Mouse (Mus musculus) heart, embryonic 14.5 days (tissue): ENCODE data around the gene Cdnf. TPM values are rescaled to one million over a fixed set of nuclear protein-coding genes. Genes with fewer than 3 reads are reported as not detected.

Experiments
- ATAC-seq: fragments of 200-750 bp; cut with Nextera tagmentation; 2 replicates; pipeline ENCODE4 v1.8.0; 2017; ENCODE audit warnings: low read depth, moderate TSS enrichment; ENCODE audit not compliant: insufficient number of reproducible peaks, insufficient read depth, low FRiP score
- H3K27ac ChIP-seq, 2 experiments: fragments of 200-500 bp in 1 of 2; fragments of 300-500 bp in 1 of 2; sonication (generic) in 1 of 2; replicated peaks in 1 of 2; 2 replicates each; pipeline ENCODE4 v1.5.1; 2012 to 2014; ENCODE audit warnings: low read depth in 2 of 2, low read length in 2 of 2, control low read depth in 1 of 2, mild to moderate bottlenecking in 1 of 2, mixed read lengths in 1 of 2; ENCODE audit not compliant: control insufficient read depth in 1 of 2, insufficient read depth in 1 of 2
- H3K27me3 ChIP-seq: fragments of 300-500 bp; sonication (generic); 2 replicates; pipeline ENCODE4 v1.6.1; 2014; ENCODE audit warnings: mild to moderate bottlenecking, low read length, control low read depth; ENCODE audit not compliant: control insufficient read depth, insufficient read depth
- H3K36me3 ChIP-seq: fragments of 300-500 bp; sonication (generic); 2 replicates; pipeline ENCODE4 v1.6.1; 2014; ENCODE audit warnings: mild to moderate bottlenecking, control low read depth, low read length, mixed read lengths; ENCODE audit not compliant: control insufficient read depth, insufficient read depth
- H3K4me1 ChIP-seq, 2 experiments: fragments of 200-500 bp in 1 of 2; fragments of 300-500 bp in 1 of 2; sonication (generic) in 1 of 2; 2 replicates each; pipeline ENCODE4 v1.6.1; 2012 to 2014; ENCODE audit warnings: low read length in 2 of 2, control low read depth in 1 of 2, mixed read lengths in 1 of 2; ENCODE audit not compliant: control insufficient read depth in 2 of 2, insufficient read depth in 2 of 2
- H3K4me2 ChIP-seq: fragments of 300-500 bp; sonication (generic); 2 replicates; pipeline ENCODE4 v1.6.1; 2014; ENCODE audit warnings: mild to moderate bottlenecking, low read length
- H3K4me3 ChIP-seq, 2 experiments: fragments of 200-500 bp in 1 of 2; fragments of 300-500 bp in 1 of 2; sonication (generic) in 1 of 2; 2 replicates each; pipeline ENCODE4 v1.5.1; 2012 to 2014; ENCODE audit warnings: low read length in 2 of 2, mild to moderate bottlenecking in 2 of 2, control low read depth in 1 of 2, low read depth in 1 of 2, moderate library complexity in 1 of 2; ENCODE audit not compliant: control insufficient read depth in 1 of 2, insufficient read depth in 1 of 2
- H3K9ac ChIP-seq: fragments of 300-500 bp; sonication (generic); 2 replicates; pipeline ENCODE4 v1.6.1; 2014; ENCODE audit warnings: mild to moderate bottlenecking, low read length
- H3K9me3 ChIP-seq: fragments of 300-500 bp; sonication (generic); 2 replicates; pipeline ENCODE4 v1.6.1; 2016; ENCODE audit warnings: low read length, control low read depth; ENCODE audit not compliant: control insufficient read depth
- WGBS: fragments of 180-500 bp; shearing (Covaris S2); extraction: QIAGEN DNeasy Blood & Tissue Kit; methylation state at CpG from one replicate; pipeline ENCODE4 v1.1.7; 2014; 5-methylcytosine and 5-hydroxymethylcytosine counted together
- polyA plus RNA-seq: library from polyadenylated mRNA; unstranded; fragments of >200 nt; fragmentation: Nextera tagmentation; extraction: Ambion mirVana; gene quantifications from 2 replicates; pipeline ENCODE4 v1.2.1, GENCODE M21; 2014

Gene Cdnf
- polyA plus RNA-seq, 1 experiment from 2014 or later = 0.74 TPM

GRCm38 (mm10) chr2:3493833-3494409 lies 18.9 kb upstream of the Cdnf start:
- no peak overlapping the region for H3K4me3 ChIP-seq
- H3K4me1 ChIP-seq = no peaks in the 10 kb centered on the region
- no peaks in the 10 kb centered on the region for H3K27me3 ChIP-seq
- H3K4me2 ChIP-seq = no peak overlapping the region
- H3K9ac ChIP-seq = no peak overlapping the region
- no peak overlapping the region for H3K27ac ChIP-seq
- no peaks in the 10 kb centered on the region for H3K9me3 ChIP-seq
- WGBS = 78% methylated on average over 3 of the region's 3 CpGs
- peaks cover 88% of the 10 kb centered on the region for H3K36me3 ChIP-seq
- ATAC-seq = no peak

GRCm38 (mm10) chr2:3499543-3499942 lies 13.3 kb upstream of the Cdnf start:
- Histone ChIP-seq H3K4me1 (no peaks in the 10 kb centered on the region), H3K4me3 (no peak overlapping the region), H3K9ac (no peak overlapping the region), H3K9me3 (no peaks in the 10 kb centered on the region), H3K27ac (no peak overlapping the region), H3K27me3 (no peaks in the 10 kb centered on the region), H3K4me2 (no peak overlapping the region), H3K36me3 (peaks cover 81% of the 10 kb centered on the region)
- no peak for ATAC-seq
- 87% methylated on average over 6 of the region's 6 CpGs for WGBS

- ATAC-seq = no peak
- 91% methylated on average over 5 of the region's 5 CpGs for WGBS
- H3K4me3 ChIP-seq = no peak overlapping the region
- no peaks in the 10 kb centered on the region for H3K9me3 ChIP-seq
- H3K36me3 ChIP-seq = peaks cover 79% of the 10 kb centered on the region
- no peaks in the 10 kb centered on the region for H3K27me3 ChIP-seq
- no peak overlapping the region for H3K4me2 ChIP-seq
- H3K9ac ChIP-seq = no peak overlapping the region
- no peaks in the 10 kb centered on the region for H3K4me1 ChIP-seq
- H3K27ac ChIP-seq = no peak overlapping the region
These were observed 11.9 kb upstream of the Cdnf start for GRCm38 (mm10) chr2:3500886-3501285.

- WGBS = under 1% methylated on average over 15 of the region's 15 CpGs
- Histone ChIP-seq H3K4me1 (peaks cover 0 to 9% of the 10 kb centered on the region in 2 experiments; a peak in 3 of 4 replicates), H3K36me3 (peaks cover 34% of the 10 kb centered on the region), H3K9ac (peak overlapping the region; percentile 85), H3K4me2 (peak overlapping the region; percentile 84), H3K27ac (peak overlapping the region; percentile 53 to 68), H3K27me3 (no peaks in the 10 kb centered on the region), H3K9me3 (no peaks in the 10 kb centered on the region), H3K4me3 (peak overlapping the region; percentile 71 to 81)
- ATAC-seq = peak; percentile 2
These were observed 754 bp upstream of the Cdnf start for GRCm38 (mm10) chr2:3512076-3512475.

GRCm38 (mm10) chr2:3522558-3522957 lies 9.7 kb downstream of the Cdnf start:
- H3K4me2 ChIP-seq = no peak overlapping the region
- WGBS = 73% methylated on average over 4 of the region's 4 CpGs

GRCm38 (mm10) chr2:3526288-3526687 lies 13.5 kb downstream of the Cdnf start:
- H3K4me1 ChIP-seq = no peaks in the 10 kb centered on the region
- H3K27ac ChIP-seq = no peak overlapping the region
- H3K4me2 ChIP-seq = no peak overlapping the region
- no peak for ATAC-seq
- H3K27me3 ChIP-seq = no peaks in the 10 kb centered on the region
- 0 out of 2 replicates have a peak, but pooled peaks cover 2% of the 10 kb centered on the region for H3K9me3 ChIP-seq
- 68% methylated on average over 6 of the region's 6 CpGs for WGBS
- H3K36me3 ChIP-seq = no peaks in the 10 kb centered on the region
- no peak overlapping the region for H3K9ac ChIP-seq
- no peak overlapping the region for H3K4me3 ChIP-seq

More at GRCm38 (mm10) chr2:3522558-3522957, 9.7 kb downstream of the Cdnf start:
- Histone ChIP-seq H3K27me3 (no peaks in the 10 kb centered on the region), H3K4me3 (no peak overlapping the region), H3K27ac (no peak overlapping the region), H3K36me3 (no peaks in the 10 kb centered on the region), H3K9ac (no peak overlapping the region), H3K4me1 (no peaks in the 10 kb centered on the region), H3K9me3 (no peaks in the 10 kb centered on the region)
- ATAC-seq = no peak

GRCm38 (mm10) chr2:3541307-3542079 lies 28.7 kb downstream of the Cdnf start:
- 59% methylated on average over 9 of the region's 9 CpGs for whole genome bisulfite sequencing
- no peaks in the 10 kb centered on the region for H3K27me3 ChIP-seq
- peaks cover 0 to 3% of the 10 kb centered on the region in 2 experiments; a peak in 1 of 4 replicates for H3K4me1 ChIP-seq
- no peak overlapping the region for H3K9ac ChIP-seq
- H3K4me2 ChIP-seq = no peak overlapping the region
- no peaks in the 10 kb centered on the region for H3K36me3 ChIP-seq
- H3K9me3 ChIP-seq = no peaks in the 10 kb centered on the region
- ATAC-seq = no peak
- H3K27ac ChIP-seq = no peak overlapping the region
- H3K4me3 ChIP-seq = no peak overlapping the region
